Mouse (Mus musculus) MEL-GATA-1-ER (cell line): Measurements from ENCODE around the gene Ppp3ca.

ENCODE experiments used
- DNase-seq: peaks from one replicate; pipeline ENCODE4 v3.0.0-alpha.2; 2012; ENCODE audit warnings: low read depth; ENCODE audit errors: extremely low read depth

The Ppp3ca gene

DNA sequence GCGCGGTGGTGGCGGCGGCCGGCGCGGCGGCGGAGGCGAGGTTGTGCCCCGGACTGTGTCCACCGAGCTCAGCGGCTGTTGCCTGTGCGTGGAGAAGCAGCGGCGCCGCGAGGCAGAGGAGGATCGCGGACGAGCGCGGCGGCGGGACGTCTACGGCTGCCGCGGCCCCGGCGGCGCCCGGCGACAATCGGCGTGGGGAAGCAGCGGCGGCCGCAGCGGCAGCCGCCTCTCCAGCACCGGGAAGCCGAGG is at the start of gene Ppp3ca:
Ppp3ca (plus strand) TSS at position 15 of the 250 bp plus-strand sequence.
- DNase-seq = no peak

DNA sequence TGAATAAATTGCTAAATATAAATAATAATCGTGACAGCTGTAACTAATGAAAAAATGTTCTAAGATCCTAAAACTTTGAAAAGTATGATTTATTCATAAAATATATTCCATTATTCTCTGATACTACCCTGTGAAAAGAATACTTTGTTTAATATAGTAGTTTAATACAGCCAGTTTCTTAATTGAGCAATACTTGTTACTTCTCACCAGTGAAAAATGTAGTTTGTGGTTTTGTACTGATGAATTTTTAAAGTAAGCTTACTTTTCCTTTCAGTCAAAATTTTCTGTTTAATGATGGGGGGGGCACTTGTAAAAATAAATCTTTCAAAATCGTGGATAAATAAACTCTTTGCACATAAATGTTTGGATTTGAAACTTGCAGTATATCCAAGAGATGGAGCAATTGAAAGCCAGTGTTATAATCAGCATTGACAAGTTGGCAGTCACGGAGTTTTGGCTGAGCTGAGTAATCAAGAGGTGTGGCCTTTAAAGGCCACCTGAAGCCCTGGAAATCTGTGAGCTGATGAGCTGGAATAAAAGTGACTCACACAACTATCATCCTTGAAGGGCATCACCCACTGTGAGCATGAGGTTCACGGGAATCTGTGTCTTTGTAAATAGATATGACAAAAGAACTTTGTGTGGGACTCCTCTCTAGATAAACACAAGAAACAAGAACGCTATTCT is 29.2 kb upstream of the Ppp3ca start:
- no peak for DNase-seq

DNA sequence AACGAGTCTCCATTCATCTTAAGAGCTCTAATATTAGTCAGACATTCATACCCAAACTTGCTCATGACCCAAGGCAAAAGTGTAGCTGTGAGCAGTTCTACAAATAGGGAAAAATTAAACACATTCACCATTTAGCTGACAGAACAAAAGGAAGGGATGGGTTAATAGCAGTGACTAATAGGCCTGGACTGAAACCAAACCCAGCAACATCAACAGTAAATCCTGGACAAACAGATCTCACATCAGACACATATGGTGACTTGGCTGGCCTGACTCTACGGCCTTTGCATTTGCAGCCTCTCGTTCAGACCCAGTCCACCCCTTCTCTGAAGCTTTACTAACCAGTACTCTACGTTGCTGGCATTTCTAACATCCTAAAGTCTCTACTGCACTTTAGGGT is 19.0 kb upstream of the Ppp3ca start:
- no peak for DNase-seq

DNA sequence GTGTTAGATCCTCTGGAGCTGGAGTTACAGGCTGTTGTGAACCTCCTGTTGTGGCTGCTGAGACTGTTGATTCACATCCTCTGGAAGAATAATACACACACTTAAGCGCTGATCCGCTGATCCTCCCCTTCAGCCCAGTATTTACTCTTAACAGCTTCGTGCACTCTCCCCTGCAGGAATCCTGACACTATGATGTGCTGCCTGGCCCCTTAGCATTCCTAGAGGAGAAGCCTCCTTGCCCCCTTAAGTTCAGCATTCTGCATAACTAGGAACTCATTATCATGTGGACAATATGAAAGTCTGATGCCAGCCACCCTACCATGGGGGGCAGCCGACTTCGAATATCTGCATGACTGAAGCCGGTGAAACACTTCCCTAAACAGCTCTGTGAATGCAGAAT is 18.4 kb upstream of the Ppp3ca start:
- DNase-seq = no peak

DNA sequence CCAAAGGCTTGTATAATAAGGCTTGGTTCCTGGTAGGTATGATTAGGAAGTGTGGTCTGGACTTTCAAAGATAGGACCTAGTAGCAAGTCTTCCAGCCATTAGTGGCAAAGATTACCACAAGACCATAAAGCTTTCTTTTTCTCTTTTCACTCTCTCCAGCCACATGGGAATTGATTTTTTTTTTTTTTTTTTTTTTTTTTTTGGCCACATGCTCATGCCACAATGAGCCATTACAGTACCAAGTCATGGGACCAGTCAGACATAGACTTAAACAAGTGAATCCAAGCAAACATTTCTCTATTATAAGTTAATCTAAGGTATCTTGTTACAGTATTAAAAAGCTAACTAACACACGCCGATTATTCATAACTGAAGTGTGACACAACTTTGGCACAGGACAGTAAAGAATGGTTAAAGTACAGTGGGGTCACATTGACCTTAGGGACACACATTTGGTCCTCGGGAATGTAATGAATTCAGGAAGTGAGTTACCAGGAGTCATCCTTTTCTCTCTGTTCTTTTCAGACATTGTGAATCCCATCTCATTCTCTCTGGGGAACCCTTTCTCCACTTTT is 13.4 kb upstream of the Ppp3ca start:
- DNase-seq = no peak

DNA sequence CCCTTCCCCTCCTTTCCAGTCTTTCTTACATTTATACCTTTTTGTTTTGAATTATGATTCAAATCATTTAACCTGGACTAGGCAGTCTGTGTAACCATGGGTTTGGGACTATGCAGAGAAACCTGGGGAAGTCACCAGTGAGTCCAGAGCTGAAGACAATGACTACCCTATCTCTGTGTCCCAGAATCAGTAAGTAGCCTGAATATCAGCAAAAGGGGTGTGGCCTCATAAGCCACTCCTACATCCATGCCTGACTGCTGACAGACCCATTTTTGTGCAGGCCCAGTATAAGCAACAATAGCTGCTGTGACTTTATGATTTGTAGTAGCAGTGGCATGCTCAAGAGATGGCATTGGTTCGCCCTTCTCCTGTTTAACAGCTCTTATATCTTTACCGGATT is 11.2 kb upstream of the Ppp3ca start:
- peak; percentile 12 for DNase-seq

DNA sequence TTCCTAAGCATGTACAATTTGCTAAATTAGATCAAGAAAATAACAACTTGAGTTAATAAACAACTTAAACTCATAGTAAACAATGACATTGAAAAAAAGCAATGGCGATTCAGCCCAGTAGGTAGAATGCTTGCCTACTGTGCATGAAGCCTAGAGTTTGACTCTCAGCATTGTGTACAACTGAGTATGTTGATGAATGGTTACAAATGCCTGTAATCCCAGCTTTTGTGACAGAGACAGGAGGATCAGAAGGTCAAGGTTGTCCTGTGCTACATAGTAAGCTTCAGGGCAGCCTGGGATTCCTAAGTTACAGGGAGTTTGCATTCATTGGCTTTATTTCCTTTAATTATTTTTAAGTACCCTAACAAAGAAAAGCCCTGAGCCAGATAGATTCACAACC is 4.8 kb upstream of the Ppp3ca start:
- no peak for DNase-seq

DNA sequence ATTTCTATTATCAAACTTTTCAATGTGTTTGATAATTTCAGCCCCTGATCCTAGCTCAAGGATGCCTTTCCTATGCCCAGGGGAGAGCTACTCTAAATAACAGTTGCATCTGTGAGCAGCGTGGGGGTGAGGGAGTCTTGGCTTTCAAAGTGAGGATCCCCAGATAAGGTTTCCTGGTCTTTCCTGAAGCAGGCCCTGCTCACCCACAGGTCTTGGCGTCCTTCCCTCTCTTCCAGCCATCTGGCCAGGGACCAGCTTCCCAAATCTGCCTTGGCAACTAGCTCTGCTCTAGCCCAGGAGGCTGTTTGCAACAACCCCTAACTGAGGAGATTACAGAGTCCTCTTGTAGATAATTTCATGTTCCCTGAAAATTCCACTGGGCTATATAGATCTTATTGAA is 1.9 kb upstream of the Ppp3ca start:
- DNase-seq = no peak

DNA sequence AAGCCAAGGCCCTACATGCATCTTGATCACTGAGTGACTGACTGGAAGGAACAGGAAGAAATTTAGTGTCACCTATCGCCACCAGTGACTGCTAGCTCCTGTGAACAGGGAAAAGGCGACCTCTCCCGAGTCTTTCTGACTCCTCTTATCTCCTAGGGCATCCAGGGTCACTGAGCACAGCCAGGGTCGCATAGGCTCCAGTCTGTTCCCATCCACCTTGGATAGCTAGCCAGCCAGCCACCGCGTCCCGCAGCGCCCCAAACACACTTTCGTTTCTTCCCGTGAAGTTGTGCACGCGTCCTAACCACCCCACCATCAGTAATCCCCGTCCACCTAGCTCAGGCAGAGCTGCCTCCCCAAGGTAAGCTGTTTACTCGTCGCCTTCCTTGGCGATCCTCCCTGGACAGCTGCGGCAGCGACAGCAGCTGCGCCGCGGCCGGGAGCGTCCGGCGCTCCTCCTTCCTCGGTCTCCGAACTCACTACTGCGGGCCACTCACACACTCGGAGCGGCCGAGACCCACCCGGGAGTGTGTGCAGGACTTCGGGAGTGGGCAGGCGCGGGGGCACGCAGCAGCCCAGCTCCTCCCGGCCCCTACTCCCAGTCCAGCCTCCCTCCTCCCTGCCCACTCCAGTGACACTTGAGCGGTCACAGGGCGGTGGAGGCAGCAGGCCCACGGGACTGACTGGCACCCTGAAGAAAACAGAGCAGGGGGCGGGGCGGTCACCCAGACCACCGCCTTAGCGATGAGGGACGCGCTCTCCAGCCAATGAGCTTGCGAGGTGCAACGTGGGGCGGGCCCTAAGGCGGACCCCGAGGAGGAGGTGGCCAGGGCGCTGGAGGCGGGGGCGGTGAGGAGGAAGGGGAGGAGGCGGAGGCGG is 454 bp upstream of the Ppp3ca start:
- DNase-seq = peak; percentile 86

DNA sequence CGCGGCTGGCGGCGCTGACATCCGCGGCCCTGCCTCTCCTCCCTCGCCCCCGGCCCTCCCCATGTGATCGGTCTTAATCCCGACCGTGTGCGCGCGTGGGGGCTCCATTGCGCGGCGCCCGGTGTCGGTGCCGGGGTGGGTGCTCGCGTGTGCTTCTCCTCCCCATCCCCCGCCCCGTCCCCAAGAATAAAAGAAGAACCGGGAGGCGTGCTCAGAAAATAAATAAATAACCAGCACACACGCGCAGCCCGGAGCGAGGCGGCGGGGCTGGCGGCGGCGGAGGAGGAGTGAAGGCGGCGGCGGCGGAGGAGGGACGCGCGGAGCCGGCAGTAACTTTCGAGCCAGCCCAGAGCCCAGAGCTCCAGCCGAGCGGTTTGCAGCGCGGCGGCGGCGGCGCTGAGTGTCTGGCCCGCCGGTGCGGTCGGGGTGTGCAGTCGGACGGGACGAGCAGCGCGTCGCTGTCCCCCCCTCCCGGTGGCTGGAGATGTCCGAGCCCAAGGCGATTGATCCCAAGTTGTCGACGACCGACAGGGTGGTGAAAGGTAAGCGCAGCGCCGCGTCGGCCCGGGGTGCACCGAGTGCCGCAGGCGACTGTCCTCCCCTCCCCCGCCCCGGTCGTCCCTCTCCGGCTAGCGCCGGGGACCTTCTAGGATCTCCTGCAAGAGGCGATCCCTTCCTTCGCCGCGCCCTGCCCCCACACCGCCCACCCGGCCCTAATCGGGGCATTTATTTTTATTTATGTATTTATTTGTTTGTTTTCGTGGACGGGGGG is 622 bp downstream of the Ppp3ca start:
- peak; percentile 27 for DNase-seq

DNA sequence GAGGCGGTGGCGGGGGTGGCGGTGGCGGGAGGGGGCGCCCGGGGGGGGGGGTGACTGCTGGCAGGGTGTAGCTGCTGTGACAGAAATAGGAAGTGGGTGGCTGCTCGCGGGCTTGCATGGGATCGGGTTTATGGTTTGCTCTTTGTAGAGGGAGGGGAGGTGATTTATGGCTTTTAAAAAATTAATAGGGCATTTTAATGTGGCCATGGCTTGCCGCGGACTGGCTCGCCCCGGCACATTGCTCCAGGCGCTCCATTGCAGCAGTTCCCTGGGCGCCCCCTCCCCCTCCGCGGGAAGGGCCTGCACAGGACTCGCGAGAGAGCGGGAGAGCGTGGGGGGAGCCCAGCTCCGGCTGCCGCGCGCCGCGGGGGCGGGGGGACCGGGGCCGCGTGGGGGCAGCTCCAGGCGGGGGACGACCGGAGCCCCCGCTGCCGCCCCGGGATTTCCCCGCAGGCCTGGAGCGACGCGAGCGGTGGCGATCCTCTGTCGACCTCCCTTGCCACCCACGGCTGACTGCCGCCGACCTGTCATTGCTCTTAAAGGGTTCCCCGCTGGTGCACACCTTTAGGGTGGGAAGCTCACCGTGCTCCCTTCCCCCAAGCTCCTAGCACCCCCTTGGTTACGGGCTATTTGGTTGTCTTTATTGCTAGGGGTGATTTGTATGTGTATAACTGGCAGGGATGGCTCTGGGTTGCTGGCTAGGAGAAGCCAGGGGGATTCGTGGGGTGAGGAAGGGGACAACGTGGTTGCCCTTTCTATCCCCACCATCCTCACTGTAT is 1.4 kb downstream of the Ppp3ca start:
- peak; percentile 57 for DNase-seq

DNA sequence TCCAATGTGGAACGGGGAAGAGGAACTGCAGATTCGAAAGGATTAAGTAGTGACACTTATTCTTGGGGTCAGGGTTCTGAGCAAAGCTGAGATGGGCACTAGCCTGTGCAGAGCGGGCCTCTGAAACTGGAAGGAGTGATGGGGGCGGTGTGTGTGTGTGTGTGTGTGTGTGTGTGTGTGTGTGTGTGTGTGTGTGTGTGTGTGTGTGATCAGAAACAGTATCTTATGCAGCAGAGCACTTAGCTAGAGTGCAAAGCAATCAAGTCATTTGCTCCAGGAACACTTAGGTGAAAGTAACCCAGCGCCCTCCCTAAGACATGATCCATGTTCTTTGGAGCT is 2.0 kb downstream of the Ppp3ca start:
- DNase-seq = peak; percentile 9

DNA sequence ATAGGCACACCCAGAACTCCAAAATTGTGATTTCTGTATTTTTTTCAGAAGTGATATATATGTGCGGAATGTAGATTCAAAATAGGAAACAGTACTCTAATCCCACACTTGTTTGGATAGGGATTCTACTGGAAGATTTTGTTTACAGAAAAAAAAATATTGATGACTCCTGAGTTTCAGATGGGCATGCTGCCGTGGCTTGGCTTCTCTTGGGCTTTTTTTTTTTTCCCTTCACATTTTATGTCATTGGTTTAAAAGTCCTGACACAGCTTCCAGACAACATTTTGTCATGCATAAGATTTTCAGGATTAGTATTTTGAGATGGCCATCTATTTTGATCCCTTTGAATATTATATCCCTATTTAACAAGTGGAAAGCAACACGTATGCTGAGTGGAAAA is 2.9 kb downstream of the Ppp3ca start:
- no peak for DNase-seq

DNA sequence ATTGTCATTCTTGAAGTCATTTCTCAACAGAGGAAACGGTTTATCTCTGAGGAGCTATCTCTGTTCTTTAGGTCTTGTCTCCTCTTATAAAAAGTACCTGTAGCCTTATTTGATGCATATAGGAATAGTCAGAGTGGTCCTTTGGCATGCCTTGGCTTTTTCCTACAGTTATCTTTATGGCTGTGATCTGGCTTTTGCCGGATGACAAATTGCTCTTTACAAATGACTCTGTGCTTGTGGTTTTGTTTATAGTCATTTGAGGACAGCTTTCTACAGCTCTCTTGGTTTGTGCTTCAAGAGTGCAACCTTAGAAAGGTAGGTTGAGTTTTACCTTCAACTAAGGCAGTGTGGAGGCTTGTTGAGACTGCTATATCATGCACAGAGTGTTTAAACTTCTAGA is 3.4 kb downstream of the Ppp3ca start:
- no peak for DNase-seq

DNA sequence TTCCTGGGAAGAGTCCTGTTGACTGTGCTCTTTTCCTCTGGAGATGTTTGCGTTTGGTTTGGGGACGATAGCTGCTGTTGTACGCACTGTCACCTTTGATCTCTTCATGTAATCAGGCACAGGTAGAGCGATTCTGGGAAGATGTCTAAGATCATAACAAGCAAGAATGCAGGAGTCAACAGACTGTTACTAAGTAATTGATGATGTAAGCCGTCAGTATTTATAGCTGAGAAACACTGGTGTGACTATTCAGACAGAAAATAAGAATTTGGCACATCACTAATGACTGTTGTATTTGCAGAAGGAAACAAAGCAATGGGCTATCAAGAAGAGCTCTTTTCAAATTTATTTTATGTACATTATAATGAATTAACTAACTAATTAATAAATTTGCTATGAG is 4.6 kb downstream of the Ppp3ca start:
- DNase-seq = no peak

DNA sequence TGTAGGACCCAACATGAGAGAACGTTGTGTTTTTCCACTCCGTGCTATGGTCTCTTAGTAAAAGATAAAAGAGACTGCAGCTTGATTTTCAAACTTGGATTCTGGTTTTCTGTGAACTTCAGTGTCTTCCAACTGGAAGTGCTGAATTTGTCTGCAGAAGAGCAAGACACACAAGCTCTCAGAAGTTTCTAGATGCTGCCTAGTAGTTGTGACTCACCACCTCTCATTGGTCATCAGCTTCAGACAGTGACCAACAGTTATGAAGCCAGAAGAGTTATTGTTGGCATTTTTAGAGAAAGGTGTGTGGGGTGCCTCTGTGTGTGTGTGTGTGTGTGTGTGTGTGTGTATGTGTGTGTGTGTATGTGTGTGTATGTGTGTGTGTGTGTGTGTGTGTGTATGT is 7.1 kb downstream of the Ppp3ca start:
- no peak for DNase-seq

DNA sequence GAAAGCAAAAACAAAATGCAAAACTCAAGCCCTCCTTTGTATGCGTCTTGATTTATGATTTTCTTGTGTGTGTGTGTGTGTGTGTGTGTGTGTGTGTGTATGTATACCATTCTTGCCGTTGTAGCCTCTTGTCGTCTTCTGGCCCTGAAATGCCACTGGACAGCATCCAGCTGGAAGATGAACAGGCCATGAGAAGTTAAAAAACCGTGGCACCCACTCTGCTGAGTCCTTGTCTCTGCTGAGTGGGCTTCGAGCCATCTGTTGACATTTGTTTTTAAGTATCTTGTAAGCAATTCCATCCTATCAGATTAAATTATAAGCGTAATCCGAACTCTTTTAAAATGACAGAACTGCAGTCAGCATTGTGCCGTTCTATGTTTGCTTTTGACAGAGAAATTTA is 8.5 kb downstream of the Ppp3ca start:
- DNase-seq = no peak

DNA sequence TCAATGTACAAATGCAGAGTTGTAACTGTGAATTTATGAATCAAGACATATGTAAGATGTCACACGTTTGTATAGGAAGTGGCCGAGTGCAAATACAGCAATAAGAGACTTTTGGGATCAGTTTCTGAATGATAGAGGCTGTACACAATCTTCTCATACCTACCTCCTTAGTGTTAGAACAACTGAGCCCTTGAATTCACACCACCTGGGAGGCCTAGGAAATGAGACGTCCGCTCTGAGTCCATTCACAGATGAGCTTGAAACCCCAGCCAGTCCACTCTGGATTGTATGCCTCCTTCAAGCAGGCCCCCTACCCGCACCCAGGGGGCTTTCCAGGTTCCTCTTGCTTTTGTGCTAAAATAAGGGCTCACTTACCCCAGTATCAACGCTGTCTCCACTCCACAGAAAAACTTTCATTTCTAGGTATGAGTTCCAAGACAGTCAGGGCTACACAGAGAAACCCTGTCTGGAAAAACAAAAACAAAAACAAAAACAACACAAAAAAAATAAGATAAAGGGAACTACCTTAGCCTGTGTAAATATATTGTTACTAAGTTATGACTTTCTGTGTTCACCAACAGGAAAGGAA is 10.1 kb downstream of the Ppp3ca start:
- no peak for DNase-seq

DNA sequence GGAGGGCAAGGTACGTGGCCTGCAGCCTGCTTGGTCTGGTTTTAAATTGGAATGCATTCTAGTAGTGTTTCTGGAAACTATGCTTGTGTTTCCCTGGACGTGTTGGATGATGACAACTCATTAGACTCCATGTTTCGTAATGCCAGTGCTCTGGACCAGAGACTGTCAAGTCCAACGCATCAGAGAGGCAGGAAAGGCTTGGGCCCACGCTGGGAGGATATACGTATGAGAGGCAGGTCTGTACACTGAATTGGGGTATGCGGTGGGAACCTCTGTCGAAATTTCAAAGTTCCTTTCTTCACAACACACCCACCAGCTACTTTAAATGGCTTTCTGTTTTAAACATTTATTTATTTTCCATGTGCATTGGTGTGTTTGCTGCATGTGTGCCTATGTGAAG is 12.3 kb downstream of the Ppp3ca start:
- no peak for DNase-seq

DNA sequence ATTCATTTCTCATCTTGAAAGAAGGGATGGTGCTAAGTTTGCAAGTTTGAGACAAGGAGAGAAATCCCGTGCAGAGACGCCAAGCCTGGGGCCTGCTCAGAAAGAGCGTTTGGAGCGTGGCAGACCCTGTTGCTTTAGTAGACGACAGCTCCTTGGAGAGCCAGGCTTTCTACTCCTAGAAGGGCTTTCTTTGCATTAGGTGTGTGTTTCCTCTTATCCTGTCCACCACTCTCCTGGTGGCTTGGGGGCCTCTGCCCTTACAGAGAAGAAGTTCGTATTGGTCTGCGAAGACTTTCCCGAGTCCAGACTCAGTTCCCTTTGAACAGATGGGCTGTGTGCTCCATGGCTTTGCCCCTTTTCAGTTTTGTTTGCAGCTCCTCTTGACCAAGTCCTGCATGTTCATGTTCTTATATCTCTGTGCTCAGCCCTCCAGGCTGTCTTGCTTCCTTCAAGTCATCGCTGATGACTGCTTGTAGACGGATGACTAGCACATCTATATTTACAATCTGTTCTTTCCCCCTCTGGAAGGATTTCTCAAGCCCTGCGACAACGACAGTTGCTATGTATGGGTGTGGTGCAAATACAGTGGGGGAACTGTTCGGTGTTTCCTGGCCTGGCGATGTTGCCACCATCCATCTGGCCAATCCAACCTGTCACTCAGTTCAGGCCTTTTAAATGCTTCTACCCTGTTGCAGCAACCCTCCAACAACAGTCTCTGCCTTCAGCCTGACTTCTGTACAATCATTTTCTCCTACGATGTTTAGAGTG is 14.5 kb downstream of the Ppp3ca start:
- DNase-seq = no peak
